Mouse (Mus musculus) lung, postnatal 0 days (tissue): Measurements from ENCODE around the gene Gna11.

Source experiments
- CTCF ChIP-seq: IDR thresholded peaks from 2 replicates; pipeline ENCODE4 v1.5.1; 2016; ENCODE audit warnings: antibody characterized with exemption, mild to moderate bottlenecking
- EP300 ChIP-seq: IDR thresholded peaks from 2 replicates; pipeline ENCODE4 v1.6.1; 2016; ENCODE audit warnings: antibody characterized with exemption, mild to moderate bottlenecking, control low read depth

GRCm38 (mm10) chr10:81570238-81570800, 25.3 kb upstream of the Gna11 start:
- TF ChIP-seq EP300, result no peak
- no peak for TF ChIP-seq CTCF
